In the genomic region with DNA sequence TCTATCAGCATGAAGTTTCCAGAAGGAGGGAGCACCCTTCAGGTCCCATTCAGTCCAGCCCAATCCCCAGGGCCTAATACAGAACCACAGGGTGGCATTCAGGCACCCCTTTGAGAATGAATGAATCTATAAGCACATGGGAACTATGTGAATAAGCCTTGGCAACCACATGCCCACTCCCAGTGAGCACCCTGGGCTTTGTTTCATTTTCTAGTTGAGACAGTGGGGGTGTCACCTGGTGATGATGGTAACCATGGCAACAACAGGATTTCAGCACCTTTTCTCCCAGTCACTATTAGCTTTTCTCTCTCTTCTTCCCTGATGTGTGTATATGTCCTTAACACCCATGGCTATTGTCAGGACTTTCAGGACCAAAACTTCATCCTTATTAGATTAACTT, we compare ENCODE assay signal across 17 mouse cellular contexts.
DNase-seq lines count a peak whose midpoint lies in the region; ATAC-seq and TF ChIP-seq lines count a peak whose summit lies in the region.
"Had no signal": no experiment of that assay in that cellular context is flagged by ENCODE, and none has a peak within 500 bp of the region (broad histone marks: within the 10 kb centered on the region; RNA-seq: fewer than 3 reads in every experiment).

No protein-coding gene starts in this region.

- H3K4me1 ChIP-seq in hindbrain, embryonic 10.5 days (replicated peaks): peaks cover 26% of the 10 kb centered on the region
- peaks cover 3% of the 10 kb centered on the region; the same call in 1 of the 2 replicates for H3K4me1 ChIP-seq in hindbrain, postnatal 0 days (ENCODE audit: insufficient read depth, low read length)
- peaks cover 41% of the 10 kb centered on the region for H3K4me1 ChIP-seq in neural tube, embryonic 13.5 days (replicated peaks)
- peaks cover 26% of the 10 kb centered on the region for H3K4me1 ChIP-seq in hindbrain, embryonic 14.5 days (replicated peaks; ENCODE audit: control insufficient read depth, insufficient read depth, low read length)
- peaks cover 11% of the 10 kb centered on the region for H3K4me1 ChIP-seq in midbrain, postnatal 0 days (ENCODE audit: insufficient read depth, low read length)

- H3K4me2 ChIP-seq in hindbrain, postnatal 0 days (ENCODE audit: low read depth, low read length): no peak overlapping the region
- H3K4me2 ChIP-seq in neural tube, embryonic 13.5 days: no peak overlapping the region
- no peak overlapping the region for H3K4me2 ChIP-seq in hindbrain, embryonic 14.5 days (replicated peaks)
- no peak overlapping the region for H3K4me2 ChIP-seq in midbrain, postnatal 0 days (ENCODE audit: low read depth, low read length, poor library complexity, severe bottlenecking)
- H3K4me2 ChIP-seq: heart, embryonic 13.5 days had no signal

- H3K4me3 ChIP-seq in hindbrain, embryonic 10.5 days: no peak overlapping the region
- no peak overlapping the region for H3K4me3 ChIP-seq in hindbrain, postnatal 0 days (ENCODE audit: low read length)
- no peak overlapping the region for H3K4me3 ChIP-seq in neural tube, embryonic 13.5 days
- no peak overlapping the region for H3K4me3 ChIP-seq in hindbrain, embryonic 14.5 days (replicated peaks; ENCODE audit: low read length)
- H3K4me3 ChIP-seq in midbrain, postnatal 0 days (ENCODE audit: low read depth, low read length): no peak overlapping the region
- H3K4me3 ChIP-seq: heart, embryonic 13.5 days; layer of hippocampus, adult 2 months had no signal

- H3K9me3 ChIP-seq in hindbrain, embryonic 10.5 days: no peaks in the 10 kb centered on the region
- H3K9me3 ChIP-seq in hindbrain, postnatal 0 days (ENCODE audit: low read length): no peaks in the 10 kb centered on the region
- H3K9me3 ChIP-seq in neural tube, embryonic 13.5 days: no peaks in the 10 kb centered on the region
- no peaks in the 10 kb centered on the region for H3K9me3 ChIP-seq in hindbrain, embryonic 14.5 days (ENCODE audit: control insufficient read depth, low read length)
- no peaks in the 10 kb centered on the region for H3K9me3 ChIP-seq in midbrain, postnatal 0 days (ENCODE audit: low read length)
- H3K9me3 ChIP-seq: heart, embryonic 13.5 days had no signal

- ATAC-seq in hindbrain, postnatal 0 days: no peak
- peak; percentile 20; the same call in 1 of the 2 replicates for ATAC-seq in neural tube, embryonic 13.5 days (ENCODE audit: low read depth)
- peak; percentile 34; the same call in 1 of the 2 replicates for ATAC-seq in hindbrain, embryonic 14.5 days (ENCODE audit: low FRiP score)
- peak; percentile 67 for ATAC-seq in midbrain, postnatal 0 days (ENCODE audit: low FRiP score)
- ATAC-seq: Patski had no signal

- H3K36me3 ChIP-seq in hindbrain, embryonic 10.5 days: no peaks in the 10 kb centered on the region
- no peaks in the 10 kb centered on the region for H3K36me3 ChIP-seq in hindbrain, postnatal 0 days (ENCODE audit: insufficient read depth, low read length)
- 0 out of 2 replicates have a peak, but pooled peaks cover 2% of the 10 kb centered on the region for H3K36me3 ChIP-seq in neural tube, embryonic 13.5 days
- H3K36me3 ChIP-seq in hindbrain, embryonic 14.5 days (replicated peaks; ENCODE audit: control insufficient read depth, insufficient read depth): no peaks in the 10 kb centered on the region
- H3K36me3 ChIP-seq in midbrain, postnatal 0 days (ENCODE audit: insufficient read depth, low read length): peaks cover 2% of the 10 kb centered on the region; the same call in 1 of the 2 replicates

- H3K9ac ChIP-seq in hindbrain, postnatal 0 days (replicated peaks; ENCODE audit: low read length): no peak overlapping the region
- H3K9ac ChIP-seq in neural tube, embryonic 13.5 days: no peak overlapping the region
- no peak overlapping the region for H3K9ac ChIP-seq in hindbrain, embryonic 14.5 days
- H3K9ac ChIP-seq in midbrain, postnatal 0 days (replicated peaks; ENCODE audit: low read length, poor library complexity, severe bottlenecking): no peak overlapping the region
- H3K9ac ChIP-seq: heart, embryonic 13.5 days had no signal

- DNase-seq in hindbrain, embryonic 10.5 days (ENCODE audit: low spot score): no peak
- DNase-seq in hindbrain, postnatal 0 days (ENCODE audit: low spot score): no peak
- DNase-seq in neural tube, embryonic 10.5 days (ENCODE audit: extremely low spot score, low spot score): no peak
- no peak for DNase-seq in hindbrain, embryonic 14.5 days (ENCODE audit: low spot score)
- peak; percentile 40 for DNase-seq in midbrain, postnatal 0 days (ENCODE audit: low spot score)
- no peak for DNase-seq in cerebellum, adult 11 months
- DNase-seq in natural killer cell, adult 2 months (ENCODE audit: low spot score in 2 of 2): no peak
- DNase-seq: cerebellum, adult 9-11 months; liver; lung, adult 2 months; right cerebral cortex, postnatal 25 days; thymus, postnatal 4 days had no signal

- TF ChIP-seq CTCF in hindbrain, postnatal 0 days (IDR thresholded peaks at IDR 0.05; ENCODE audit: low read depth): no peak
- TF ChIP-seq CTCF in midbrain, postnatal 0 days (IDR thresholded peaks at IDR 0.05): no peak

- H3K27me3 ChIP-seq in hindbrain, embryonic 10.5 days (ENCODE audit: insufficient read depth, poor library complexity, severe bottlenecking): no peaks in the 10 kb centered on the region
- H3K27me3 ChIP-seq in hindbrain, postnatal 0 days (ENCODE audit: insufficient read depth, low read length): no peaks in the 10 kb centered on the region
- peaks cover 4% of the 10 kb centered on the region; the same call in 1 of the 2 replicates for H3K27me3 ChIP-seq in neural tube, embryonic 13.5 days
- H3K27me3 ChIP-seq in hindbrain, embryonic 14.5 days (ENCODE audit: control insufficient read depth, insufficient read depth, low read length): no peaks in the 10 kb centered on the region
- no peaks in the 10 kb centered on the region for H3K27me3 ChIP-seq in midbrain, postnatal 0 days (ENCODE audit: insufficient read depth, low read length)
- H3K27me3 ChIP-seq: heart, embryonic 13.5 days; Patski had no signal

- 0 out of 2 replicates have a peak overlapping the region, but pooled peaks have one; percentile 1 for H3K27ac ChIP-seq in hindbrain, embryonic 10.5 days
- no peak overlapping the region for H3K27ac ChIP-seq in hindbrain, postnatal 0 days
- no peak overlapping the region for H3K27ac ChIP-seq in neural tube, embryonic 13.5 days (replicated peaks)
- H3K27ac ChIP-seq in hindbrain, embryonic 14.5 days: no peak overlapping the region
- H3K27ac ChIP-seq in midbrain, postnatal 0 days (ENCODE audit: low read depth, low read length): peak overlapping the region; percentile 39
- H3K27ac ChIP-seq: heart, embryonic 13.5 days; layer of hippocampus, adult 2 months; macrophage had no signal

Comparison
In these comparisons a context has a peak if more than half of its experiments do, and no peak if none do; other contexts are left out.
1. H3K27ac ChIP-seq: peak in hindbrain, embryonic 10.5 days (single experiment) and midbrain, postnatal 0 days (single experiment); none in hindbrain, postnatal 0 days (single experiment), neural tube, embryonic 13.5 days (single experiment) and hindbrain, embryonic 14.5 days (single experiment).